Mouse (Mus musculus): ENCODE results near the gene Klhl7. TPM values are rescaled to one million over a fixed set of nuclear protein-coding genes. Genes with fewer than 3 reads are reported as not detected.

Gene Klhl7
- polyA plus RNA-seq, 1 experiment from 2014 or later, result 47.4 TPM

- no peak for ATAC-seq (ENCODE audit: low read depth)
- H3K36me3 ChIP-seq (ENCODE audit: control insufficient read depth, insufficient read depth, low read length), result no peaks in the 10 kb centered on the region
- no peaks in the 10 kb centered on the region for H3K4me1 ChIP-seq (replicated peaks; ENCODE audit: control insufficient read depth, insufficient read depth, low read length)
- H3K9me3 ChIP-seq (ENCODE audit: control insufficient read depth, low read length), result no peaks in the 10 kb centered on the region
- 87% methylated on average over 7 of the region's 7 CpGs for WGBS
- no peak overlapping the region for H3K9ac ChIP-seq (ENCODE audit: low read length)
- H3K27ac ChIP-seq (ENCODE audit: low read length), result no peak overlapping the region
- no peak overlapping the region for H3K4me3 ChIP-seq (ENCODE audit: low read length)
- H3K4me2 ChIP-seq (ENCODE audit: low read depth, low read length), result no peak overlapping the region
- H3K27me3 ChIP-seq (ENCODE audit: control insufficient read depth, insufficient read depth, low read depth, low read length), result no peaks in the 10 kb centered on the region
Measured at GRCm38 (mm10) chr5:24107071-24107739, 6.8 kb downstream of the Klhl7 start.

DNA sequence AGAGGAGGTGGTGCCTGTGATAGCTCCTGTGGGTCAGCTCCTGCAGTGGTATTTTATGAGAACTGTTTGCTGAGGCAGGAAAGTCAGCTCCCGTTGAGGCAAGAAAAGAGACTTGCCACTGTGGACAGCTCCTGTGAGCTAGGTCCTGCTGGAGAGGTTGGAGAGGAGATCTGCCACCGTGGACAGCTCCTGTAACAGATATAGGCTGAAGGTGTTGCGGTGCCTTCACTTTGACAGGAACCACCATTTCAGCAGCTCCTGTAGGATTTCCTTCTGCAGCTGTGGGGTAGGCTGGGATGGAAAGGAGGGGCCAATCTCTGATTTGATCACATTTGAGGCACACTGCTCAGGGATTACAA, 7.3 kb downstream of the Klhl7 start:
- no peak overlapping the region for H3K27ac ChIP-seq (ENCODE audit: low read length)
- H3K27me3 ChIP-seq (ENCODE audit: control insufficient read depth, insufficient read depth, low read depth, low read length), result no peaks in the 10 kb centered on the region
- no peaks in the 10 kb centered on the region for H3K9me3 ChIP-seq (ENCODE audit: control insufficient read depth, low read length)
- H3K9ac ChIP-seq (ENCODE audit: low read length), result no peak overlapping the region
- no peak for ATAC-seq (ENCODE audit: low read depth)
- no peak overlapping the region for H3K4me2 ChIP-seq (ENCODE audit: low read depth, low read length)
- H3K4me3 ChIP-seq (ENCODE audit: low read length), result no peak overlapping the region
- no peaks in the 10 kb centered on the region for H3K36me3 ChIP-seq (ENCODE audit: control insufficient read depth, insufficient read depth, low read length)
- no peaks in the 10 kb centered on the region for H3K4me1 ChIP-seq (replicated peaks; ENCODE audit: control insufficient read depth, insufficient read depth, low read length)
- 71% methylated on average over 3 of the region's 3 CpGs for WGBS

GRCm38 (mm10) chr5:24110068-24110467, 9.7 kb downstream of the Klhl7 start:
- H3K27me3 ChIP-seq (ENCODE audit: control insufficient read depth, insufficient read depth, low read depth, low read length), result no peaks in the 10 kb centered on the region
- no peaks in the 10 kb centered on the region for H3K4me1 ChIP-seq (replicated peaks; ENCODE audit: control insufficient read depth, insufficient read depth, low read length)
- no peaks in the 10 kb centered on the region for H3K9me3 ChIP-seq (ENCODE audit: control insufficient read depth, low read length)
- H3K4me2 ChIP-seq (ENCODE audit: low read depth, low read length), result no peak overlapping the region
- no peak overlapping the region for H3K4me3 ChIP-seq (ENCODE audit: low read length)
- no peak overlapping the region for H3K9ac ChIP-seq (ENCODE audit: low read length)
- ATAC-seq (ENCODE audit: low read depth), result peak; percentile 31; the same call in 1 of the 2 replicates
- no peak overlapping the region for H3K27ac ChIP-seq (ENCODE audit: low read length)
- 74% methylated on average over 5 of the region's 5 CpGs for WGBS
- no peaks in the 10 kb centered on the region for H3K36me3 ChIP-seq (ENCODE audit: control insufficient read depth, insufficient read depth, low read length)

- H3K9ac ChIP-seq (ENCODE audit: low read length), result no peak overlapping the region
- no peaks in the 10 kb centered on the region for H3K36me3 ChIP-seq (ENCODE audit: control insufficient read depth, insufficient read depth, low read length)
- no peak overlapping the region for H3K4me3 ChIP-seq (ENCODE audit: low read length)
- no peak overlapping the region for H3K27ac ChIP-seq (ENCODE audit: low read length)
- no peaks in the 10 kb centered on the region for H3K9me3 ChIP-seq (ENCODE audit: control insufficient read depth, low read length)
- 84% methylated on average over 12 of the region's 12 CpGs for WGBS
- H3K4me2 ChIP-seq (ENCODE audit: low read depth, low read length), result no peak overlapping the region
- no peaks in the 10 kb centered on the region for H3K4me1 ChIP-seq (replicated peaks; ENCODE audit: control insufficient read depth, insufficient read depth, low read length)
- ATAC-seq (ENCODE audit: low read depth), result no peak
- H3K27me3 ChIP-seq (ENCODE audit: control insufficient read depth, insufficient read depth, low read depth, low read length), result no peaks in the 10 kb centered on the region
Measured at GRCm38 (mm10) chr5:24112116-24112903, 11.9 kb downstream of the Klhl7 start.

- no peak for ATAC-seq (ENCODE audit: low read depth)
- Histone ChIP-seq H3K4me2 (ENCODE audit: low read depth, low read length) (no peak overlapping the region), H3K27me3 (ENCODE audit: control insufficient read depth, insufficient read depth, low read depth, low read length) (no peaks in the 10 kb centered on the region), H3K4me1 (replicated peaks; ENCODE audit: control insufficient read depth, insufficient read depth, low read length) (no peaks in the 10 kb centered on the region), H3K4me3 (ENCODE audit: low read length) (no peak overlapping the region), H3K9me3 (ENCODE audit: control insufficient read depth, low read length) (no peaks in the 10 kb centered on the region), H3K36me3 (ENCODE audit: control insufficient read depth, insufficient read depth, low read length) (no peaks in the 10 kb centered on the region), H3K27ac (ENCODE audit: low read length) (no peak overlapping the region), H3K9ac (ENCODE audit: low read length) (no peak overlapping the region)
- WGBS, result 93% methylated on average over 2 of the region's 2 CpGs
Measured at GRCm38 (mm10) chr5:24122221-24122620, 21.8 kb downstream of the Klhl7 start.

GRCm38 (mm10) chr5:24124175-24124574, 23.8 kb downstream of the Klhl7 start:
- 91% methylated on average over 1 of the region's 1 CpGs for WGBS
- Histone ChIP-seq H3K9me3 (ENCODE audit: control insufficient read depth, low read length) (no peaks in the 10 kb centered on the region), H3K4me1 (replicated peaks; ENCODE audit: control insufficient read depth, insufficient read depth, low read length) (no peaks in the 10 kb centered on the region), H3K27me3 (ENCODE audit: control insufficient read depth, insufficient read depth, low read depth, low read length) (no peaks in the 10 kb centered on the region), H3K4me2 (ENCODE audit: low read depth, low read length) (no peak overlapping the region), H3K4me3 (ENCODE audit: low read length) (no peak overlapping the region), H3K27ac (ENCODE audit: low read length) (no peak overlapping the region), H3K36me3 (ENCODE audit: control insufficient read depth, insufficient read depth, low read length) (no peaks in the 10 kb centered on the region), H3K9ac (ENCODE audit: low read length) (no peak overlapping the region)
- no peak for ATAC-seq (ENCODE audit: low read depth)

GRCm38 (mm10) chr5:24124579-24125276, 24.3 kb downstream of the Klhl7 start:
- Histone ChIP-seq H3K9ac (ENCODE audit: low read length) (no peak overlapping the region), H3K27ac (ENCODE audit: low read length) (no peak overlapping the region), H3K27me3 (ENCODE audit: control insufficient read depth, insufficient read depth, low read depth, low read length) (no peaks in the 10 kb centered on the region), H3K4me2 (ENCODE audit: low read depth, low read length) (no peak overlapping the region), H3K36me3 (ENCODE audit: control insufficient read depth, insufficient read depth, low read length) (no peaks in the 10 kb centered on the region), H3K9me3 (ENCODE audit: control insufficient read depth, low read length) (no peaks in the 10 kb centered on the region), H3K4me1 (replicated peaks; ENCODE audit: control insufficient read depth, insufficient read depth, low read length) (no peaks in the 10 kb centered on the region), H3K4me3 (ENCODE audit: low read length) (no peak overlapping the region)
- WGBS, result 83% methylated on average over 3 of the region's 3 CpGs
- no peak for ATAC-seq (ENCODE audit: low read depth)

DNA sequence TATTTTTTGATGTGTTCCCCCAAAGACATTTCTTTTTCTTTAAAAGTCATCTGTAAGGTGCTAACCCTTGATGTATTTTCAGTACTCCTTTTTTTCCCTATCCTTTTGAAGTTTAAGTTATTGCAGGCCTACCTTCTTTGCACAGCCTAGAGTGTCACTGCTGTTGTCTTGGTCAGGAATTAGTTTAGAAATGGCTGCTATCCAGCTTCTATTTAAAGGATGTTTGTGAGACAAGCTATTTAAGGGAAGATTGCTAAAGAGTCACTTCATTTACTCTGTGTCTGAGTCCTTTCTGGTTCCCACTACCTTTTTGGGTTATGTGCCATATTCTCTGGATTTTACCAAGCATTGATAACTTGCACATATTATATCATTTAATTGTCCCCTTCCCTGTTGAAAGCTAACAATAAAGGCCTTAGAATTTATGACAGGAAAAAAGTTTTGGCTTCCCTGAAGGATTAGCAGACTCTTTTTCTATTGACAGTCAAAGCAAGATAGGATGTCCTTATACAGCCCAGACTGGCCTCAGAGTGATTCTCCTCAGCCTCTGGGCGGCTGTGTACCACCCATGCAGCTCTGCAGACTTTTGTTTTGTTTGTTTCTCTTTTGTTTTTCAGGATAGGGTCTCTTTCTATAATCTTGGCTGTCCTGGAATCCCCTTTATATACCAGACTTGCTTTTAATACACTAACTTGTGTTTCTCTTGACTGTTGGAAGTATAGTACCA, 25.7 kb downstream of the Klhl7 start:
- Histone ChIP-seq H3K9me3 (ENCODE audit: control insufficient read depth, low read length) (no peaks in the 10 kb centered on the region), H3K9ac (ENCODE audit: low read length) (no peak overlapping the region), H3K36me3 (ENCODE audit: control insufficient read depth, insufficient read depth, low read length) (0 out of 2 replicates have a peak, but pooled peaks cover 2% of the 10 kb centered on the region), H3K27ac (ENCODE audit: low read length) (no peak overlapping the region), H3K4me2 (ENCODE audit: low read depth, low read length) (no peak overlapping the region), H3K4me3 (ENCODE audit: low read length) (no peak overlapping the region), H3K4me1 (replicated peaks; ENCODE audit: control insufficient read depth, insufficient read depth, low read length) (no peaks in the 10 kb centered on the region), H3K27me3 (ENCODE audit: control insufficient read depth, insufficient read depth, low read depth, low read length) (no peaks in the 10 kb centered on the region)
- ATAC-seq (ENCODE audit: low read depth), result no peak
- WGBS, result 73% methylated on average over 1 of the region's 1 CpGs

DNA sequence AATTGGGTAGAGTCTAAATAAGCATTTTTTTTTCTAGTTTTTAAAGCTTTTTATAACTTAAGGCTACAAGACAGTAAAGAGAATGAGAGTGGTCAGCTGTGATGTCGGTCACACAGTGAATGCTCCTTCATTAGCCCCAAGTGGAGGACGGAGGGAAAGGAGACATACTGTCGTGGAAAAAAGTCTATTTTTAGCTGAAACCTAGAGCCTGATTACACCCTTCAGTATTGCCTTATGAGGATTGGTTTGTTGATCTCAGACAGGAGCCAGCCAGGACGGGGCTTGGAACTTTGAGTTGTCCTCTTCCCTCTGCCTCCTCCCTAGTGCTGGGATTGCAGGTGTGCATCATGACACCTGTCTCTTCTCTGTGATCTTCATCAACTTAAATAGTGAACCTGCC, 26.6 kb downstream of the Klhl7 start:
- no peak overlapping the region for H3K4me2 ChIP-seq (ENCODE audit: low read depth, low read length)
- H3K27ac ChIP-seq (ENCODE audit: low read length), result no peak overlapping the region
- 0 out of 2 replicates have a peak, but pooled peaks cover 2% of the 10 kb centered on the region for H3K36me3 ChIP-seq (ENCODE audit: control insufficient read depth, insufficient read depth, low read length)
- H3K9ac ChIP-seq (ENCODE audit: low read length), result no peak overlapping the region
- WGBS, result 68% methylated on average over 4 of the region's 4 CpGs
- ATAC-seq (ENCODE audit: low read depth), result no peak
- no peaks in the 10 kb centered on the region for H3K4me1 ChIP-seq (replicated peaks; ENCODE audit: control insufficient read depth, insufficient read depth, low read length)
- no peak overlapping the region for H3K4me3 ChIP-seq (ENCODE audit: low read length)
- no peaks in the 10 kb centered on the region for H3K27me3 ChIP-seq (ENCODE audit: control insufficient read depth, insufficient read depth, low read depth, low read length)
- no peaks in the 10 kb centered on the region for H3K9me3 ChIP-seq (ENCODE audit: control insufficient read depth, low read length)

Measured in lung, embryonic 16.5 days (tissue).